Mouse (Mus musculus) left cerebral cortex, adult 11 months (tissue): ENCODE data around the gene Ldb3.
A peak's percentile ranks its signal among the peaks of the same experiment; 100 is the strongest.

ENCODE experiments used
- DNase-seq: peaks from one replicate; pipeline ENCODE4 v3.0.0; 2022; ENCODE audit warnings: low spot score

The Ldb3 gene

DNA sequence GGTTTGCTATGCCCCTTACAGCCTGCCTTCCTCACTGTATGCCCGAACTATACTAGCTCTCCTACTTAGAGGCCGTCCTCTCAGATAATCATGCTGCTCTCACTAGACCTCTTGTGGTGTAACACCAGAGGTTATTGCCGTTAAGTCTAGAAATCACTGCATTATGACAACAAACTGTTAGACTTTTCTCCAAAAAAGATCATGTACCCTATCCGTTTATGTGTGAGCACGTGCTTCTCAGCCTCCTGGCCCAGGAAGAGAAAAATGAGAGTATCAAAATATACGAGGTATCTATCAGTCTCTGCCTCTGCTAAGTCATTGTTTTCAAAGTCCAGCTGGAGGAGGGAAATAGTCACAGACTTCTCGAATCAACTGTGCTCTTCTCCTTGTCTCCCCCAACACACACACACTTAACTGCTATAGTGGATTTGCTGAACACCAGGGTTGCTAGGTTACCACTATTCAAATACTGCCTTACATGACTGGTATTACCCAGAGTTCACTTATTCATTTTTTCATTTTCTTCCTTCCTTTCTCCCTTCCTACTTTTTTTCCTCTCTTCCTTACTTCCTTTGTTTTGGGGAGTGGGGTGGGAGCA is 79.5 kb downstream of the Ldb3 start:
- DNase-seq, result no peak

DNA sequence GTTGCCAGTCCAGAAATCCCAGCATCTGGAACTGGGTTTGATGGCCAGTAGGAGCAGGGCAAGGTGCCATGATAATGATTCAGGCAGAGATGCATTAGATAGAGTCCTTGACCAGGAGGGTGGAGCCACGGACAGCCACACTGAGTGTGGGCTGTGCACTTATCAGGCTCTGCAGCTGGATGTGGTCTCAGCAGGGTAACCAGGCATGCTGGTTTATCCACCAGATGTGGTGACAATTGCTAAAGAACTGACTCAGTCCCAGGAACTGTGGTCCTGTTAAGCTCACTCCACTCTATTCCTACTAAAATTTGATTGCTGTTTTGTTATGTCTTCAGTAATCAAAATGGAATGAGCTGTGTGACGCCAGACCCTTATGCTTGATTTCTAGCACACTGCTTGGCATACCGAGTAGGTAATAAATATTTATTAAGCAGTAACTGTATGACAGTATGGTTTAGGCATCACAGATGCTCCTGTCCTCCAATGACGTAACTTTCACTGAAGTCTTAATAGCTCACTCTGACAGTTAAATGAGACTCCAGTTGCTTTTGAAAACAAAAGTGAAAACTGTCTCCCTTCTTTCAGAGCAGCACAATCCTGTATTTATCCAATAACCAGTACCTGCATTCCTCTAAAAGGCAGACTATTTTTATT is 80.2 kb downstream of the Ldb3 start:
- DNase-seq, result no peak

DNA sequence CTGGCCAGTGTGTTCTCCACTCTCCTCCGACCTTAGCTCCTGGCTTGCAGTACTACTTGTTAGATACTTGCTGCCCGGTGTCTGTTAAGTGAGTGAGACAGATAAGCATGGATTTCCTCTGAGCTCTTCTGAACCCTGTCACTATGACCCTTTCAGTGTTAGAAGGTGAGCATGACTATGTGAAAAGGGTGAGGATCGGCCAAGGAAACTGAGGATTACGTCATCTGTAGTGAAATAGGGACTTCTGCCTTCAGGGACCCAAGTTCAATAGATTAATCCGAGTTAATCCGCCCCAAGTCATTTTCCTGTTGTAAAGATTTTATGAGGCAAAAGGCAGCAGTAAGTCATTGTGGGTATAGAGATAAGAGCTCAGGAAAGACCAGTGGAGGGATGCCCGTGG is 83.2 kb downstream of the Ldb3 start:
- DNase-seq, result no peak

DNA sequence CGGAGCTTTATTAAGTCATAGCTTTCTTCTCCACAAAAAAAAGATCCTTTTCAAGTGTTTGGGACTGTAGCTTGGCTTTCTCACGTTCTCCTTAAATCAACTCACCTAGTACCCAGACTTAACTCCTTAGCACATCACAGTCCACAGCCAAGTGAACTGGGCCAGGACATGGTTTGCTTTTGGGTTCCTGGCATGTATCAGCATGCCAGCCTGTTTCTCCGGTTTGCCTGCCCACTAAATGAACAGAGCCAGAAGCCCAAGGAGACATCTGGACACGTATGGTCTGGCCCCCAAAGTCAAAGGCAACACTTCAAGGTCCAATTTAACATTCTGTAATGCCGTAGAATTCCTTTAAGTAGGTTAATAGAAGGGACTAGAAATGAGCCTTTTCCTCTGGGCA is 84.1 kb downstream of the Ldb3 start:
- DNase-seq, result no peak

DNA sequence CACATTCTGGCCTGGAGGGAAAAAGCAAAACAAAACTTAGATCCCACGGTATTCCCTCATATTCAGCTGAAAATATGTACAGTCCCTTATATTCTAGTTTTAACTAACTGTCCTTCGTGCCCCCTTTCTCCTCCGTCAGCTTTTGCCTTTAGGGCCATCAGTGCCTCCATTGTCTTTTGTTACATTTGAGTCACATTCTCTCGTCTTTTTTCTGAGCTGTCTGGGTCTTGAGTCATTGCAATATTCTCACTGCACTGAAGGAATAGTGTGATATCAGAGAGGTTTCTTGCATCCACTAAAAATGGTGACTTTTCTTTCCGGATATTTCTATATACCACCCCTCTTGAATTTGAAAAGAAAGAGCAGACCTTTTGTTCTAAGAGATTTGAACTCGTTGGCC is 84.7 kb downstream of the Ldb3 start:
- DNase-seq, result no peak

DNA sequence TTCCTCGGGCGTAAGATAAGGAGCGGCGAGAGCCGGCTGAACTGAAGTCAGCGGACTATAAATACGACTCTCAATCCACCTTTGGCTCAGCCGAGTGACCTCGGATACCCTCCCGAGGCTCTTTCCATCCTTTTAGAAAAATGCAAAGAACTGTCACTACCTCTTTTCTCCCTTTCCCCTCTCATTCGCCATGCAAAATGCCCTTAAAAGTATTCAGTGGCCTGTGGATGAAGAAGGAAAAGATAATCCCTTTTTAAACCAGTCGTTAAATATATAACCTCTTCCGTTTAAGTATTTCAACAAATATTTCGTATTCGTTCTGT is 85.2 kb downstream of the Ldb3 start, which contains the start of gene Bmpr1a:
Gene Bmpr1a, minus strand, starts transcription at position 17 of the 323 bp plus-strand sequence.
- DNase-seq, result no peak

DNA sequence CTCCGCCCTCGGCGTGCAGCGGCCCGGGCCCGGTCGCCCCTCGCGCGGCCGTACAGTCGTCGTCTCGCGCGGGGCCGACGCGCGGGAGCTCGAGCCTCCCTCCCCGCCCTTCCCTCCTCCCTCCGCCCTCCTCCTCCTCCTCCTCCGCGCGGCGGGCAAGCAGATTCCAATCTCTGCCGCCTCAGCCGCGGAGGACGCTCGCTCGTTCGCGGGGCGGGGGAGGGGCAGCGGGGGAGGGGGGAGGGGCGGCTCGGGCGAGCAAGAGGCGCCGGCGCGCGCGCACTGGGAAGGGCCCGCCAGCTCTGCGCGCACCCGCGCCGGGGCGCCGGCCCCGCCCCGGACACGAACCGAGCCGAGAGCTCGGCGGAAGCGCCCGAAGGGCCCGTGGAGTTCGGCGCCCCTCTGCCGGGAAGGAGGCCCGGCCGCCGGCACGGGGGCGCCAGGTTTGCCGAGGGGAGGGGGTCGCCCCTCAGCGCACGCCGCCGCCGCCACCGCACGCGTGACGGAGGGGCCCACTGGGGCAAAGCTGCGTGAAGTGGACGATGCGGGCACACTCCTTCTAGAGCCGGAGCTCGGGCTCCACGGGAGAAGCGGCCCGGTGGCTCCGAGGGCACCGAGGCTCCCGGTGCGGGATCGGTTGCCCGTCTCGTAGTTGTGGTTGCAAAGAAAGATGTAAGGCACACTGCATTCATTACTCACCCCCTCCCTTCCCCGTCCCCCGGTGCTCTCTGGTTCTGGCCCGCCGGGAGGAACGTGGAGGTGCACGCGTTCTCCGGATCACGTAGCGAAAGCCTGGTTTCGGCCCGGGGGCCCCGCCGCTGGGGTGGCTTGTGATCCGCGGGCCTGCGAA is 85.8 kb downstream of the Ldb3 start:
- DNase-seq, result peak; percentile 78

DNA sequence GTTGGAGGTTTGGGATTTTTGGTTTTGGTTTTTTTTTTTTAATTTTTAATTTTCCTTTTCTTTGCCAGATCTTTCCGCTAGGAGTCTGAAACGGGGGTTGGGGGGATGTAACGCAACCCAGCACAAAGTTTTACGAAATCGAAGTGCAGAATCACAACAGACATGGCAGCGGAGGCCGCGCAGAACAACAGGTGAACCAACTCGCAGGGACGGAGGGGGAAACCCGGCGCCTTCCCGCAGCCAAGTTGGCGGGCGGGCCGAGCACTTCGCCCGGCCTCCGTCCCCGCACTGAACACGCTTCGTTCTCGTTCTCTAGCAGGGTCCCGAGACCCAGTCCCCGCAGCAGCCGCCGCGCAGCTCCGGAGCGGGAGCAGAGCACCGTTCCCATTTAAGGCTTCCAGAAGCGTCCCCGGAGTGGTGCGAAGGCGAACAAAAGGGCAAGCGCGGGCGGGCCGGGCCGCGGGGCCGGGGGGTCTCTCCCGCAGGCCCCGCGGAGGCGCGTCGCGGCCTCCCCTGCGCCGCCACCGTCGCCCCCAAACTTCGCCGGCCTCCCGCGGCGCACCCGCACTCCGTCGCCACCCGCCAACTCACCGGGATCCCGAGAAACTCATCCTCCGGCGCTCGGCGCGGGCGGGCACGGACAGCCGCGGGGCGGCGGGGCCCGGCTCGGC is 86.5 kb downstream of the Ldb3 start:
- peak; percentile 30 for DNase-seq

DNA sequence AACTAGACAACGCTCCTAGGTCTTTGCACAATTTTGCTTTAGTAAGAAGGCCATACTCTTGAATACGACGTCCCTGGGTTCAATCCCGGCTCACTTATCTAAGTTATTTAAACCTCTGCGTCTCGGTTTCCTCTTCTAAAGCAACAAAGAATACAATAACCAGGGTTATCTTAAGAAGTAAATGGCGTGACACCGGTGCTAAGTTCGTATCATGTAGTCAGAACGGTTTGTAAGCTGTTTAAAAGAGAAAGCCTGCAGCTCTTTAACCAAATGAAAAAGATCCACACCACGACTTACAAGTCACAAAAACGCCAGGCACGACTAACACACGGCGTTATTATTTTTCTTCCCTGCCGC is 87.1 kb downstream of the Ldb3 start:
- no peak for DNase-seq

DNA sequence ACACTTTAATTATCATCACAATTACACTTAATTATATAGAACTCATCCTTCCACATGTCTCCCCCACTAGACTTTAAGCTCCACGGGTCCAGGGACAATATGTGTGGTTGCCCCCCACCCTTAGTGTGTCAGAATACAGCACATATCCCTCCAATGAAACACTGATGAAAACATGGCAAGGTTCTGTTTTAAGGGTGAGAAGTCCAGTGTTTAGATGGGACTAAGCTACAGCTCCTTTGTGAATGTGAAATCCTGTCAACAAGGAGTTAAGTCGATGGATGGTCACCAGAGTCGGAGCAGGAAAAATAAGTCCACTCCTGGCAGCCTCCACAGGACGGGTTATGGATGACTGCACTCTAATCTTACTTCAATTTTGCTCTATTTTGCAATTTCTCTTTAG is 88.2 kb downstream of the Ldb3 start:
- no peak for DNase-seq

DNA sequence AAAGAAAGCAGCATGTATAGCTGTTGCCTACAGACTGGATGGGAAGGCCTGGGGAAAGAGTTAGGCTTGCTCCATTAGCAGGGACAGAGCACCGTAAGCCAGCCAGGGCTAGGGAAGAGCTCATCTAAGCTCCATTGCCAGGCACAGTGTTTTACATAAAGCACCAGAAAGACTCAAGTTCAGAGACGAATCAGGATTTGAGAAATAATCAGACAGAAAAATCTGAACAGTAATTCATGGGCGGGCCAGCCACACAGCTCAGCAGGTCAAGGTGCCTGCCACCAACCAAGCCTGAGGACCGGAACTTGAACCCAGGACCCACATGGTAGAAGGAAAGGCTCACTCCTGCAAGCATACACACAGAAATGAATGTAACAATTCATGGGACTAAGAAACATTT is 88.8 kb downstream of the Ldb3 start:
- DNase-seq, result no peak

DNA sequence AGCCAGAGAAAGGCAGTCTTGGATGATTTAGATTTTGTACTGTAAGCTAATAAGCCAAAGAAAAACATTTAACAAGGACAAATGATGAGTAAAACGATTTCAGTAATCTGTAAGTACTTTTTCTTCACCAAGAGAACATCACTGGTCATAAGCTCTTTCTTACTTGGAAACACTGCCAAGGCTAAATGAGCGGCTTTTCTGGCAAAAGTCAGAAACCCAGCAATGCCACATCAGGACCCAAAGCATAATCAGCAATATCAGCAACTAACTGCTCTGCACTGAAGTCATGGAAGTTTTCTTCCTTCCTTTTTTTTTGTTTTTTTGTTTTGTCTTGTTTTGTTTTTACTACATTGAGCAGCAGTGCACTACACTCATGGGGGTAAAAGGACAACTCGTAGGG is 91.1 kb downstream of the Ldb3 start:
- DNase-seq, result no peak

DNA sequence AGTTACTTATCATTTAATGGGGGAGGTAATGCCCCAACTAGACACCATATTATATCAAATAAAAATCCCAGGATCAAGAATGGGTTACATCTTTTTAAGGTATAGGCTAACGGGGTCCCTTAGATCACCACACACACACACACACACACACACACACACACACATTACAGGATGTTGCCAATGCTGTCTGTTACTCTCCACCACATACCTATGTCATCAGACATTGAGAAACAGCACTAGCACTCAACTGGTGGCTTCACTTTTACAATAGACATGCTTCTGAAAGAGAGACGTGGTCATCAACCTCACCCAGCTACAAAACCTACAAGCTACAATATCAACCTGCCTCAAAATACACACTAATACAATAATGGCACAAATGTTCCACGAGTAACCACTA is 94.8 kb downstream of the Ldb3 start:
- no peak for DNase-seq

DNA sequence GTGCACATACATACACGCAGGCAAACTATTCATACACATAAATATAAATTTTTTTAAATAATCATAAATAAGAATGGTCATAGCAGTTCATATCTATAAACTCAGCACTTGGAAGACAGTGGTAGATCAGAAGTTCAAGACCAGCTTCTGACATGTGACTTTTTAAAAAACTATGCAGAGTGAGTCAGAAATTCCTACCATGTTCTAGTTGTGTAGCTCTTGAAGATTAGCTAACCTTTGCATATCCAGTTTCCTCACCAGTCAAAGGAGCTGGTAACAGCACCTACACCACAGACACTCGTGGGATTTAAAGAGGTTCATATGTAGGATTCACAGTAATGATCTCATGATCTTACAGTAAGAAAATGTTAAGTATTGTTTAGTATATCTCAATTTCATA is 95.8 kb downstream of the Ldb3 start:
- no peak for DNase-seq

DNA sequence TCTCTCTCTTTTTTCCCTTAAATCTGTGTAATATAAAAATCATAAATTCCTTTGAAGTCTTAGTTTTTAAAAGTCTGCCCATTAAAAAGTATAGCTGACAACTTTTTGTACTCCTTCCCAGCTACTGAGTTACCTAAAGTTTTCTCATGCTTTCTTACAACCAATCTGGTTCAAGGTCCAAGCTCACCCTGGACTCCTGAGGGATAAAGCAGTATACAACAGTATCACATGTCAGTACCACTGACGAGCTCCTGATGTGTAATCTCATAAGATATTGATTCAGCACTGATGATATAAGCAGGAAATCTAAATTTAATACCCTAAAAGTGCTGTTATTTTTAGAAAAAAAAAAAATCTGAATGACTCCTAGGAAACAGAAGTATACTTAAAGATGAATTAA is 97.5 kb downstream of the Ldb3 start:
- DNase-seq, result no peak

DNA sequence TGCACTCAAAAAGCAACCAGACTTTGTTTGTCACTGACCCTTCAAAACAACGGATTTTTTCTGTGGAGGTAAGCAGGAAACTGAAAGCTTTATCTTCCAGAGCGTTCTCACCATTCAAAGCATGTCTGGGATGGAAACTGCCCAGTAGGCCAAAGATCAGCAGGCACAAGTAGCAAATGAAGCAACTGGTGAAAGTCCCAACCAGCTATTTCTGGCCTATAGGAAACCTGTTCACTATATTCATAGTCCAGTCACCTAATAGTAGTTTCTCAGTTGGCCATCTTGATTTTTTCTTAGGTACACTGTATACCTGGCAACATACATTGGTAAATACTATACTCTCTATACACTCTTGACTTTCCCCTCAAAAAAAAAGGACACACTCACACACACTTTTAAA is 98.6 kb downstream of the Ldb3 start:
- DNase-seq, result no peak

DNA sequence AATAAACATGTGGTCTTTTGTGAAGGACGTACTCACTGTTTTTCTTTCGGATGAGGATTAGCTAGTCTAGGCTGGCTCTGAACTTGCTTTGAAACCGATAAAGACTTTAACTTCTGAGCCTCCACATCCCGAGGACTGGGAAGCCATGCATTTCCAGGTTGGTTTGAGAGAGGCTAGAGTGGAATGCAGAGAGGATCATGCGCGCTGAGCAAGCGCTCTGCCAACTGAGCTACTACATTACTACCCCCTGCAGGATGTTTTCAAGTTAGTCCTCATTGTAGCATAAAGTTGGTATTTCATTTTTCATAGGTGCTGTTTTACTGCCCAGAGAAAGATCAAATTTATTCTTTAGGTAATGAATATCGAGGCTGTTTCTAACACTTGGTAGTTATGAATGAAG is 102.3 kb downstream of the Ldb3 start:
- DNase-seq, result no peak

DNA sequence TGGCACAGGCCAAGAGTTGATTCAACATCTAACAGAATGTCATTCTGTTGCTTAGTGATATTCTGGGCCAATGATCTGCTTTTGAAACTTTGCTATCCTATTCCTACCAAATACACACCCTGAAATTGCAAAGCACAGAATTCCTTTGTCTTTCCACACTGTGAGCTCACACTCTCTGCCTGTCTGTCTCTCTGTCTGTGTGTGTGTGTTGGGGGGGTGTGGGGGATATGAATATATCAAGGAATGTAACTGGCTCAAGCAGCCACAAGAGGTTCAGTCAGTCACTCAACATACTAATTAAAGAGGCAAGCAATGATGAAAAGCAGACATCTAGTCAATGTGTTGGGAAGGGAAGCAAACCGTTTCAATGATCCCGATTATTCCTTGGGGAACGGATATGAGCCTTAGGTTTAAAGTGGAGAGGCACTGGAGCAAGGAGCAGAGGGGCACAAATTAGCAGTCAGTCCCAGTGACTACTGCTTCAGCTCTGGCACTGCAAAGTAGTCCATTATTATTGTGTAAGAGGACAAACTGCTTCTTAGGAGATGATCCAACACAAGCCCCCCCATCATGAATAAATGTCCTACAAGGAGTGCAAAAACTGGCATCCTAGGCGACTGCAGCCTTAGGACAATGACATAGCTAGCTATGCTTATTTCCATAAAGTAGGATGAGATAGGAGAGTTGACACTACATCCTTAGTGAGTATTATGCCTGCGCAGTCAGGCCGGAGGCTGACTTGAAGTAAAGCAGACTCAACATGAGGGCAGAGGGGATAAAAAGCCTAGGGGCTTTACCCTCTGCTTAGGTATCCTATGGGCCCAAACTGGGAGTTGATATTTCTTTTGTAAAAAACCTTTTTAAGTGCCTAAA is 104.8 kb downstream of the Ldb3 start:
- no peak for DNase-seq
